Mouse (Mus musculus) adrenal gland, postnatal 10 days (tissue): ENCODE measurements around the gene Mab21l3. TPM values are rescaled to one million over a fixed set of nuclear protein-coding genes. Genes with fewer than 3 reads are reported as not detected.
A peak's percentile ranks its signal among the peaks of the same experiment; 100 is the strongest.

ENCODE experiments used
- DNase-seq: peaks from one replicate; pipeline ENCODE4 v3.0.0; 2021; ENCODE audit warnings: mixed read lengths
- total RNA-seq, 2 experiments: library from RNA; stranded (reverse); gene quantifications; 2 replicates each; pipeline ENCODE4 v1.2.3; 2021

Mab21l3 gene
- total RNA-seq, 2 experiments from 2014 or later = 0.24 to 0.48 TPM

DNA sequence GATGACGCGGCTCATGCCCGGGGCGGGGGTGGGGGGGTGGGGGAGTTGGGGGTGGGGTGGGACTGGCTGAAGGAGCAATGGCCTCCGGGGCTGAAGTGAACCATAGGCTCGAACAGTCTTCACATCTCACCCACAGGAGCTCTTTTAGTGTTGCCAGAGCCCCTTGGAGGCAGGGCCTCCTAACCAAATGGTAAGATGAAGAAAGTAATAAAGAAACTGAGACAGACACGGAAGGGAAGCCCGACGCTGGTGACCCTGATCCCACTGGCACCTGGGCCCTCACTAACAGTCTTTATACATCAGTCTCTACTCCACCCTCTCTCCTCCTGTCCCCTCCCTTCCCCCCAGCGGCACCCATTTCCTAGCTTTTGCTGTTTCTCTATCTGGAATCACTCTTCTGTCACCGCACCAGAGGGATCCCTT is 48.2 kb downstream of the Mab21l3 start:
- DNase-seq = no peak

DNA sequence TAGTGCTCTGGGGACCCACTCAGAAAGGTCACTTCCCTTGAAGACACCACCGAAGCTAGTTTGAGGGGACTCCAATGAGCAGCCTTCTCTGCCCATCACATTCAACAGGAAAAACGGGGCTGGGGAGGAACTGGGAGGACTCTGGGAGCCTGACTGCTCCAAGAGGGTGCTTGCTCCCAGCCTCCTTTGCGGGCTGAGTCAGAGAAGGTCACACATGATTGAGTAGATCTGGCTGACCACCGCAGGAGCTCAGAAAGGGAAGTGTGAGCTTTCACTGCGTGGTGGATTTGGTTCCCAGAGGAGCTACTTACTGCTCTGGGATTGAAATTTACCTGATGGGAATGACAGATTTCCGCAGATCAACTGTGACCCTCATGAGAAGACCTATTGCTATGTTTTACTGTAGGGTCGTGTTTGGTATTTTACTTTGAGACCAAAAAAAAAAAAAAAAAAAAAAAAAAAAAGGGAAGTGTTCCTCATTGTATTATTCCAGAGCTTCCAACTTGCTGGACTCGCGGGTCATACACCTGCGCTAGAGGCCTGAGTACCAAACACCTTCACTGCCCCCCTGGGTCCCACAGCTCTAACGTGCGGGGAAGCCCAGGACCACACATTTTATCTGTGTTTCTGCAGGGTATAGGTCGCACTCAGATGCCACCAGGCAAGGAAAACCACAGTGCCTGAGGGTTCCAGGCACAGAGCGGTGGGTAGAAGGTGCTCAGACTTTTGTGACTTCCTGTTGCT is 48.7 kb downstream of the Mab21l3 start:
- DNase-seq = peak; percentile 70

DNA sequence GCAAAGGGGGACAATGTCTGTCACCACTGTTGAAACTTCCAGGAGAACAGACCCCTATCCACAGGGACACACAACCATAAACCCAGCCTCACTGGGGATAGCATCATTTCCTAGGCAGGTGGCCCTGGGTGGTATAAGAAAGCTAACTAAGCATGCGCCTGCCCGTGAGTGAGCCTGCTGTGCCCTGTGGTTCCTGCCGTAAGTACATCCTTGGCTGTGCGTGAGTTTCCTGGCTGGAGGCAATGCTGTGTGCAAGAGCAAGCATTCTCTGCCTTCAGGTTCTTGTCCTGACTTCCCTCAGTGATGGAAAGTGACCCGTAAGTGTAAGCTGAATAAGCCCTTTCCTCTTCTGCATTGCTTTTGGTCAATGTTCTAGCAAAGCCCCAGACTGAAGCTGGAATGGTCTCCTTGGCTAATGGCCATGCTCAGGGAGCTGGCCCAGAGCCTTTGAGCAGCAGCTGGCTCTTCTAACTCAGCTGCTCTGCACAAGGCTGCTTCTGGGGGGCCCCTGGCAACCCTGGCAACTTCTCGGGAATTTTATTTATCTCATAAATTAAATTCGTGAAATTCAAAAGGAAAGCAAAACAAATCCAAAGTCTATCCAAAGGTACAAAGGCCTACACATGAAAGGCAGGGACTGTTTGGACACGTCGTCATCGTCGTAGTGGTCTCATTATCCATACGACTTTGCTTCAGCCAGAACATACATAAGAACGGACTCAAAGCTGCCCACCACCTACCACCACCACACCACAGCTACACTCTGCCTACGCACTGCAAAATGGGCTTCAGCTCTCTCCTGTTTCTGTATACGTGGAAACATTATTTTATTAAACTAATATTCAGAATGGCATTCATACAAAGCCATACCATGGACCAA is 50.7 kb downstream of the Mab21l3 start:
- DNase-seq = no peak

DNA sequence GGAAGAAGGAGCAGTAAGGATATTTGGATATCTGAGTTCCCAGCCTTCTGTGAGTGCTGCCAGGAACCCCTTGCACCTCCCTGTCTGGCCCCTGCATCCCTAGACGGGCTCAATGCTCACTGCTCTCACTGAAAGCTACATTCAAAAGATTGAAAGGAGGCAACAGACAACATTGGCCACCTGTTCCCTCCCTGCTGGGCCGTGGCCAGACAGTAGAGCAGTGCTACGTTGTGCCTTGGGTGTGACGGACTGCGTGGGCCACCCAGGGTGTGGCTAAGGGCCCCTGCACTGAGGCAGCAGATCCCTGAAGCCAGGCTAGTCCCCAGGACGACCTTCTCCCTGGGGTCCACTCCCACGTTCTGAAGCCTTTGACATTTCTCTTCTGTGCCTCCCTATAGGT is 52.5 kb downstream of the Mab21l3 start:
- no peak for DNase-seq

DNA sequence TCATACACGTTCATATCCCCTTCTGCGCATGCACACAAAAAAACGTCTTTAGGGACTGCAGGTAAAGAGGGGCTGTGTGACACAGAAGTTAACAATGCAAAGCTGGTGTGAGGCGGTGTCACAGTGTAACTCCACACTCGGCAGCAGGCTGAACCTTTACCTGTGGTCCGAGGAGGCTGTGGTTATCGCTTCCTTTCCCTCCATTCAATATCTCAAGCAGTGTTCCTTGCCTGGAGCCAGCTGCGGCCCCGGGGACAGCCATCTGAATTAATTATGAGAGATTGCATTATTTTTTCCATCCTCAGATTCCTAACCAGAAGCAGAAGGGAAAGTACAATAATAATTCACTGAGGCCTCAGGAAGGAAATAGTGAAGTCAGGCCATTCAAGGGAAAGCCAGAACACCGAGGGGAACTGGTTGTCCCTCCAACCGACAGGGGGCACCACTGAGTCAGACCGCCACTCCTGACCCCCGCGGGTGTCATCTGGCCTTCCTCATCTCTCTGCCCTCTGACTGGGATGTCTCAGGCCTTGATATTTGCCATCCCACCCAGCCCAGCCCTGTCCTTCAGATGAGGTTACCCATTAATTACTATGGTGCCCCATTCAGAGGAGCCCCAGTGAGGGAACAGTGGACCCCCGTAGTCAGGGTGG is 53.2 kb downstream of the Mab21l3 start:
- no peak for DNase-seq

DNA sequence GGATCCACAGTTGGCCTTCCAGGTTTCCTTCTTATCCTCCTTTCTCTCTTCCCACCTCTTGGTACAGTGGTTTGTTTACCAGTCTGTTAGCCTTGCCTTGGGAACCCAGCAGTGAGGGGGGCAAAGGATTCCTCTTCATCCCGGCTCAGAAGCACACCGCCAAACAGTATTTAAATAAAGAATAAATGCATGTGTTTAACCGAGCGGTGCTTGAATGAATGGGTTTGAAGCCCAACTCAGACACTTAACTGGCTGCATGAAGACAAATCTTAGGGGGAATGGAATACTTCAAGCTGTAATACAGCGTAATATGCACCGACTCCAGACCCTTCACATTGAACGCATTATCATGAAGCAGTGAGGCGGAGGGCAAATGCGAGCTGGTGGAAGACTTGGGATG is 54.1 kb downstream of the Mab21l3 start:
- DNase-seq = no peak

DNA sequence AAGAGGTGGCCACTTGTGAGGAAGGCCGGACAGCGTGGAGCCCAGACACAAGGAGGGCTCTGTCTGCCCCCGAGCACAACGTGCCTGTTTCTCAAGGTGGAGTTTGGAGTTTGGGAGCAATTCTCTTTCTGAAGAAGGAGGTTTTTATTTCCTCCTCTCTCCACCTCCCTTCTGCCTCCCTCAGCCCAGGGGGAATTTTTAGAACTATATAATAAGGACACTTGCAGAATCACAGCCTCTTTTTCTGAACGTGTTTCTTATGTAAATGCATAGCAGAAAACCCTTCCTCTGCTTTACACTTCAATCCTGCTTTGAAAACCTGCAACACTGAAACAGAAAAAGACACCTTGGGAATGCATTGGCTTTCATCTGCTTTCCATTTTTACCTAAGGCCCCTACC is 54.7 kb downstream of the Mab21l3 start:
- DNase-seq = no peak

DNA sequence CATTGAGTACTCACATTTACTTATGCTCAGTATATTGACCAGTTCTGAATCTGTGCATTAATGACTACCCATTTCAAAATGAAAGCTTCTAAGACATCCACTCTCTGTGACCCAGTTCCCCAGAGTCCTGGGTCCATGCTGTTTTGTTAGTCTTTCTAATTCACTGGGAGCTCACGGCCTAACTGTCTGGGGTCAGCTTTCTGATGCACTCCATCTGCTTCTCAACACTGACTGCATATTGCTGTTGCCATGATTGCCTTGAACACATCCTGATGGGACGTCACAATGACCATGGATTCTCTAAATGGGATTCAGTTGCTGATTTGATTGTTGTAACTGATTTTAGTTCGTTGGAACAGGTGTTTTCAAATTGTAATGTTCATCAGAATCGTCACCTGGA is 56.6 kb downstream of the Mab21l3 start:
- DNase-seq = no peak

DNA sequence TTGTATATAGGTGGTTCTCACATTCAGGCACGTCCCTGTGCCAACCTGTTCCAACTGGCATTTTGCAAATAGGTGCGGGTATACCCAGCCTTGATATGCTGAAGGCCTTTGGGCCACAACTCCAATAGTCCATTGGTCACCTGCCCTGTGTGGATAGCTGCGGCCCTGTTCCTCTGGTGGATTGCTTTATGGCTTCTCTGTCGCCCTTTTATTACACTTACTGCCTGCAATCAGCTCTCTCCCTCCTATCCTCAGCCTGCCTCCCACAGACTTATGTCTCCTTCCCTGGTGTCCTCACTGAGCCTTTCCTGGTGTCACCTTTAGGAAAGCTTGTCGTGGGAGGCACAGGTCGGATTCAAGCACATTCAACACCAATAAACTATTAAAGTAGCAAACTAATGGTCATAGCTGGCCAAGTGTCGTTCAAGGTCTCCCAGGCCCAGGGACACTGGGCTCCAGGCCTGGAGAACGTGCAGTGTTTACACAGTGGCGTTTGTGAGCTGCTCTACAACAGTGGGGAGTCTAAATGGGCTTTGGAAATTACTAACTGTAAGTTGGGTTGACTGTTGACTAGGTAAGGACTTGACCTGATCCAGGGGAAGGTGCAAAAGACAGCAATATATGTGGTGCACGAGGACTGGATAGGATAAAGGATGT is 63.9 kb downstream of the Mab21l3 start:
- DNase-seq = no peak

DNA sequence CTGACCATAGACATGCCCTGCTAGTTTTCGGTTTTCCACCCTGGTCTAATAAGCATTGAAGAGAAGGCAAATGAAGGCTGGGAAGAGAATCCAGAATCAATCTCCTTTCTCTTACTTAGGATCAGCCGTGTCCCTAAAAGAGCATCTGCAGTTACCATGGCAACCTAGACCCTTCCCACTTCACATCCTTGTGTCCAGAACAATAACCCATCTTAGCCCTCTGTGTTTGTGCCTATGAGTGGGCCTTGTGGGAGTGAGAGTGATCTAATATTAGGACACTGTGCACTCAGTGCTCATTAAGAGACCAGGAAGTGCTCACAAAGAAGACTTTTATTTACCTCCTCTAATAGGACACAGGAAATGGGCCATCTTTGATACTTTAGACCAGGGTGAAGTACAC is 65.0 kb downstream of the Mab21l3 start:
- DNase-seq = no peak

DNA sequence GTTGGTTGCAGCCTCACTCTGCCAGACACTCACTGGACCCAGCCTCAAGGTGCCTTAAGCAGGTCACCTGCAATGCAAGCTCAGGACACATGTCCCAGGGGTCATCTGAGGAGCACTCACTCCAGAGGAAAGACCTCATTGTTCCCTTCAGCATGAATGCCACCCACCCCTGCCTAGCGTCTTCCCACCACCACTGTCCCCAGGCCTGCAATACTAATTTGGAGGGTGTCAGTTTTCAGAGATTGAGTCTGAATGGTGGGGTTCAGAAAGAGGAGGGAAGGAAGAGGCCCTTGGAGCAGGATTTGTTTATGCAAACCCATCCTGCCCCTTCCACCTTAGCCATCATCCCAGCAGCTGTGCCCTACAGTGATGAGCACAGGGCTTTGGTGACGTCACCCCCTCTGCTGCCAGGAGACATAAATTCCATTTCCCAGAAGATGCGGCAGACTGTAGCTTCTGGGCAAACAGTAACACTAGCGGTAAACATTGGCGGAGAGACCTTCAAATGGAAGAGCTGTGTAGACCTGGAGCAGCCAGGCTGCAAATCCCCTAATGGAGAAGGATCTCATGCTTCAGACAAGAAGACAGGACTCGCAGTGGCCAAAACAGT is 67.8 kb downstream of the Mab21l3 start:
- no peak for DNase-seq

DNA sequence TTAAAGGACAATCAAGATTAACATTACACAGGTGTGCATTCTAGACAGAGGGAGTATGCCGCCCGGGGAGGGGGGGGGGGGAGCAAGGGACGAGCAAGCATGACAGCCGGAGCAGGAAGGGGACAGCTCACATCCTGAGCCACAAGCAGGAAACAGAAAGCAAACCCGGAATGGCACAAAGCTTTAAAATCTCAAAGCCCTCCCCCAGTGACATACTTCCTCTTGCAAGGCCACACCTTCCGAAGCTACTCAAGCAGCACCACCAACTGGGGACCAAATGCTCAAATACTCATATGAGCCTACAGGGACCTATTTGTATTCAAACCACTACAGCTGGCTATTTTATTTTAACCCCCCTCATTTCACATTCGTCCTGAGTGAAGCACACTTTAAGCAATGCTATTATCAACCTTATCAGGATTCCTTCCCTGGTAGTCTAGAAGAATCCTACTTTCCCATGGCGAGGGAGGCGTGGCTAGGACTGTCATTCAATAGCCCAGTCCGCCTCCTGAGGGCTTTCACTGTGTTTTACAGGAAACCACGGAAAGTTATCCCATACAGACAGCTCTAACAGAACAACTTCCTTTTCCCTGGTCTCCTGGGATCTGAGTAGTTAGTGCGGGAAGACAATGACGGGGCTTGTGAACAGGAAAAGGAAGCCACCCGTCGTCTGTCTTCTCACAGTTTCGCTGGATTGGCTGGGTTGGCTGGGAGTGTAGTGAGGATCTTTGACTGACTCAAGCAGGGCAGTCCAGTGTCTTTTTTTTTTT is 69.7 kb downstream of the Mab21l3 start:
- DNase-seq = no peak

DNA sequence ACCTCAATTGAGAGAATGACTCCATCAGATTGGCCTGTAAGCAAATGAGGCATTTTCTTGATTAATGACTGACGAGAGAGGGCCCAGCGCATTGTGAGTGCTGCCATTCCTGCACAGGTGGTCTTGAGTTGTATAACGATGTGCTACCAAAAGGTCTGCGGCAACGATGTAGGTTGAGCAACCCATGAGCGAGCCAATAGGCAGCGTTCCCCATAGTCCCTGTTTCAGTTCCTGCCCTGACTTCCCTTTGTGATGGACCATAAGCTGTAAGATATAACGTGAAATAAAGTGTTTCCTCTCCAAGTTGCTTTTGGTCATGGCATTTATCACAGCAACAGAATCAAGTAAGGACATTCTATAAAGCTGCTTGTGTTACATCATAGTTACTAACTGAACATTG is 73.0 kb downstream of the Mab21l3 start:
- no peak for DNase-seq

DNA sequence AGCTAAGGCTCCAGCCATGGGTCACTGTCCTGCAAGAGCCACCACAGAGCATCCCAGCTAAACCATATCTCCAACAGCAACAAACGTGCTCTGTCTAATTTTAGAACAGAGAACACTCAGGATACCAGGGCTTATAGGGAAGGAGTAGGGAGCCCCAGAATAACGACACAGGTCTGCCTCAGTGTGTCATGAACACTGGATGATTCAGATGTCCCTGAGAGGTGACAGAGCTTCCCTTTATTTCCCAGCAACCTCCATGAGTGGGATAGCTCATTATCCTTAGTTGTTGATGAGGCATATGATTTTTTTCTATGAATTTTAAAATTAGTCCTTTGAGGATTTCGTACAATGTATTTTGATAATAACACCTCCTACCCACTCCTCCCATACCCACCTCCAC is 78.2 kb downstream of the Mab21l3 start:
- no peak for DNase-seq

DNA sequence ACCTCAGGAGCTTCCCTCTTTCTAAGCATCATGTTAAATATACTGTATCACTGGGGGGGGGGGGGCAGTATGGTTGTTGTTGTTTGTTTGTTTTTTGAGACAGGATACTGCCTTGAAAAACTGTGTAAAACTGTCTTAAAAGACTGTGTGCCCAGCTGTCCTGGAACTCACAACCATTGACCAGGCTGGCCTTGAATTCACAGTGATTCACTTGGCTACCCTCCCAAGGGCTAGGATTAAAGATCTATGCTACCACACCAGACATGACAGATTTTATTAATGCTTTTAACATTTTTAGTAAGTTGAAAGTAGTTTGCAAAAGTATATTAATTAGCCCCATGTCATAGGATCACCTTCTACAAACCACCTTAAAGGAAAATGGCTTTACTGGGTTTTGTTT is 85.2 kb downstream of the Mab21l3 start:
- DNase-seq = peak; percentile 60

Other genes with a start within 250 kb of the Mab21l3 start
- gene Atp1a1, start 244.3 kb downstream of the Mab21l3 start, total RNA-seq = 100 to 1,000 TPM; 434 to 467 TPM
- gene Slc22a15, start 75.5 kb upstream of the Mab21l3 start, total RNA-seq = 1 to 10 TPM; 6.4 to 7.6 TPM
- under 1 TPM in 1 of 2 experiments, not detected in 1; 0.09 TPM for gene Nhlh2, start 161.1 kb upstream of the Mab21l3 start, total RNA-seq
- 10 to 100 TPM in 1 of 2 experiments, 1 to 10 TPM in 1; 6.8 to 49.9 TPM for gene Casq2, start 237.5 kb upstream of the Mab21l3 start, total RNA-seq